Mouse (Mus musculus) right cerebral cortex, postnatal 36 days (tissue): ENCODE measurements around the gene Gucy2e.

Source experiments
- DNase-seq, 2 experiments: peaks; one replicate each; pipeline ENCODE4 v3.0.0; 2022; ENCODE audit warnings: low spot score in 2 of 2, mixed read lengths in 1 of 2

The Gucy2e gene

GRCm38 (mm10) chr11:69174722-69175121, 62.1 kb downstream of the Gucy2e start:
- no peak for DNase-seq

- DNase-seq: no peak
Observed at GRCm38 (mm10) chr11:69172606-69173005, 64.2 kb downstream of the Gucy2e start.

- DNase-seq: no peak
Observed at GRCm38 (mm10) chr11:69171626-69172025, 65.2 kb downstream of the Gucy2e start.

GRCm38 (mm10) chr11:69169313-69169712, 67.5 kb downstream of the Gucy2e start:
- DNase-seq: peak; percentile 48 to 58
